Mouse (Mus musculus) kidney, postnatal 10 days (tissue): Measurements from ENCODE around the gene Samt2.
"Not testable (repeated sequence)": the region's sequence is repeated elsewhere in the genome, so short reads cannot be mapped to it uniquely, and the experiment has no call there.

Experiments used
- DNase-seq: peaks from one replicate; pipeline ENCODE4 v3.0.0; 2021; ENCODE audit warnings: mixed read lengths

The Samt2 gene

DNA sequence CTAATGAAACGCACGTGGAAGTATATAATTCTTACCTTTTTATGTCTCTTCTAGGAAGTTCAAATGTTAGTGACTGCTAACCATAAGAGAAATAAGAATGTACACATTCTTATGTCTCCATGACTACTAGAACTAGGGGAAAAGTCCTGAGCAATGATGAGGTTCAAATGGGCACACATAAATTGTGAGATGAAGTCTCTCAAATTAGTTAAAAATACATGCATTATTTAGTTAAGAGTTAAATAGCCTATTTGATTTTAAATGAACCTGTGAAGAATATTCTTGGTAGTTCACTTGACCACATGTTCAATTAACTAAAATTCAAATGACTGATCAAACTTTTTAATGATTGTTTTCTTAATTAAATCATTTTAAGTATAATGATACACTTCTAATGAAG is at the start of gene Samt2:
TSS of gene Samt2 (minus strand) at position 101 of the 400 bp plus-strand sequence.
- not testable (repeated sequence) for DNase-seq
